Mouse (Mus musculus) embryonic facial prominence, embryonic 14.5 days (tissue): ENCODE data around the gene 0610040J01Rik. TPM values are rescaled to one million over a fixed set of nuclear protein-coding genes. Genes with fewer than 3 reads are reported as not detected.

Experiments
- ATAC-seq: fragments of 200-750 bp; cut with Nextera tagmentation; 2 replicates; pipeline ENCODE4 v1.8.0; 2017; ENCODE audit warnings: low read depth, moderate number of reproducible peaks, moderate TSS enrichment
- DNase-seq: peaks from one replicate; pipeline ENCODE4 v3.0.0-alpha.2; 2015; ENCODE audit warnings: low spot score
- H3K27ac ChIP-seq: fragments of 300-500 bp; sonication (generic); replicated peaks from 2 replicates; pipeline ENCODE4 v1.5.1; 2014; ENCODE audit warnings: low read depth, mild to moderate bottlenecking, low read length, moderate library complexity
- H3K27me3 ChIP-seq: fragments of 300-500 bp; sonication (generic); replicated peaks from 2 replicates; pipeline ENCODE4 v1.6.1; 2014; ENCODE audit warnings: low read length; ENCODE audit not compliant: control insufficient read depth, insufficient read depth
- H3K36me3 ChIP-seq: fragments of 300-500 bp; sonication (generic); 2 replicates; pipeline ENCODE4 v1.6.1; 2014; ENCODE audit warnings: low read length, mixed read lengths; ENCODE audit not compliant: control insufficient read depth, insufficient read depth
- H3K4me1 ChIP-seq: fragments of 300-500 bp; sonication (generic); 2 replicates; pipeline ENCODE4 v1.6.1; 2014; ENCODE audit warnings: antibody characterized with exemption, low read length; ENCODE audit not compliant: control insufficient read depth, insufficient read depth
- H3K4me2 ChIP-seq: fragments of 300-500 bp; sonication (generic); 2 replicates; pipeline ENCODE4 v1.6.1; 2014; ENCODE audit warnings: low read depth, mild to moderate bottlenecking, low read length, moderate library complexity, mixed read lengths
- H3K4me3 ChIP-seq: fragments of 300-500 bp; sonication (generic); 2 replicates; pipeline ENCODE4 v1.5.1; 2014; ENCODE audit warnings: low read depth, mild to moderate bottlenecking, low read length
- H3K9ac ChIP-seq: fragments of 300-500 bp; sonication (generic); 2 replicates; pipeline ENCODE4 v1.6.1; 2014; ENCODE audit warnings: low read depth, mild to moderate bottlenecking, low read length, moderate library complexity, mixed read lengths
- H3K9me3 ChIP-seq: fragments of 300-500 bp; sonication (generic); 2 replicates; pipeline ENCODE4 v1.6.1; 2016; ENCODE audit warnings: low read length; ENCODE audit not compliant: control insufficient read depth
- WGBS: fragments of 180-500 bp; shearing (Covaris S2); extraction: QIAGEN DNeasy Blood & Tissue Kit; methylation state at CpG from one replicate; pipeline ENCODE4 v1.1.7; 2014; 5-methylcytosine and 5-hydroxymethylcytosine counted together
- polyA plus RNA-seq: library from polyadenylated mRNA; unstranded; fragments of >200 nt; fragmentation: Nextera tagmentation; extraction: Ambion mirVana; gene quantifications from 2 replicates; pipeline ENCODE4 v1.2.1, GENCODE M21; 2014

0610040J01Rik gene
- polyA plus RNA-seq, 1 experiment from 2014 or later, result 4.4 TPM

GRCm38 (mm10) chr5:63903329-63903728 is 91.2 kb downstream of the 0610040J01Rik start:
- no peak for ATAC-seq
- H3K4me3 ChIP-seq, result no peak overlapping the region
- no peaks in the 10 kb centered on the region for H3K27me3 ChIP-seq
- no peaks in the 10 kb centered on the region for H3K9me3 ChIP-seq
- no peaks in the 10 kb centered on the region for H3K36me3 ChIP-seq
- DNase-seq, result no peak
- WGBS, result 81% methylated on average over 3 of the region's 3 CpGs
- H3K9ac ChIP-seq, result no peak overlapping the region
- no peak overlapping the region for H3K27ac ChIP-seq
- no peak overlapping the region for H3K4me2 ChIP-seq
- H3K4me1 ChIP-seq, result 0 out of 2 replicates have a peak, but pooled peaks cover 2% of the 10 kb centered on the region

DNA sequence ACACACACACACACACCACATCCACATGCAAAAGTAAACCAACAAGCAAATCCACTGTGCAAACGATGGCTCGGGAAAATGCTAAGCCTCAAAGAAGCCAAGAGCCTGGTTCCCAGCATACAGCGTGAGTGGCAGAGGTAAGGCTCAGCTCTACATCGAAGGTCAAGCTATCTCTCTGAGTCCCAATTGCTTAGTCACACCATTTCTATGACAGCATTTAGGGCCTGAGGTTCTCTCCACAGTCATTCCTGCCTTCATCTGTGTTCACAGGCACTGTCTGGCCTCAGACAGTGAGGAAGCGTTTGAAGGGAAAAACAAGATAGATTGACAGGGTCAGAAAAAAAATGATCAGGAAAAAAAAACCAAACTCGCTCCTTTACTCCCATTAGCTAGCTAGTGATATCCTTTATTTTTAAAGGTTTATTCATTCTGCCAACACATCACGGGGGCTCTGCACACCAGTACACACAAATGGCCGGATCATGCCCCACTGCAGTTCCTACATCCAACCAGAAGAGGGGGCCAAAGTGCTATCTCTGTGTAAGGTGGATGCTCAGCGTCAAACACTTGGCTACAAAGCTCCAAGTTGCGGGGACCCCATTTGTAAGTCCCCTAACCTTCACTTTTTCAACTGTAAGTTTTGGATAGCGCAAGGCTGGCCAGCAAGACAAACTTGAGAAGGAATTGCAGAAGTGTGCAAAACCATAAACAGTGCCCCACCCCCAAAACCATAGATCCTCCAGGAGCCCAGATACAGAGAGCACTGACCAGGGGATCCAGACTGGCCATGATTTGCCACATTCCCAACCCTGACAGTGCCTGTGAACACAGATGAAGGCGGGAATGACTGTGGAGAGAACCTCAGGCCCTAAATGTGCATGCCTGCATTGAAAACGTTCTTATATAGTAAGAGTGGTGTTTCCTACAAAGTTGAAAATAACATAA is 94.3 kb downstream of the 0610040J01Rik start:
- no peak overlapping the region for H3K4me2 ChIP-seq
- WGBS, result 39% methylated on average over 13 of the region's 13 CpGs
- no peak overlapping the region for H3K27ac ChIP-seq
- H3K4me3 ChIP-seq, result no peak overlapping the region
- ATAC-seq, result peak; percentile 83; the same call in 1 of the 2 replicates
- no peaks in the 10 kb centered on the region for H3K27me3 ChIP-seq
- 0 out of 2 replicates have a peak, but pooled peaks cover 2% of the 10 kb centered on the region for H3K4me1 ChIP-seq
- peak; percentile 81 for DNase-seq
- H3K9ac ChIP-seq, result no peak overlapping the region
- H3K9me3 ChIP-seq, result no peaks in the 10 kb centered on the region
- H3K36me3 ChIP-seq, result no peaks in the 10 kb centered on the region

- no peak overlapping the region for H3K4me2 ChIP-seq
- no peak overlapping the region for H3K9ac ChIP-seq
- 0 out of 2 replicates have a peak, but pooled peaks cover 2% of the 10 kb centered on the region for H3K4me1 ChIP-seq
- H3K36me3 ChIP-seq, result no peaks in the 10 kb centered on the region
- no peak for ATAC-seq
- no peak for DNase-seq
- H3K27me3 ChIP-seq, result no peaks in the 10 kb centered on the region
- H3K9me3 ChIP-seq, result no peaks in the 10 kb centered on the region
- H3K4me3 ChIP-seq, result no peak overlapping the region
- WGBS, result 35% methylated on average over 4 of the region's 4 CpGs
- H3K27ac ChIP-seq, result no peak overlapping the region
Observed at GRCm38 (mm10) chr5:63907513-63907912, 95.3 kb downstream of the 0610040J01Rik start.

DNA sequence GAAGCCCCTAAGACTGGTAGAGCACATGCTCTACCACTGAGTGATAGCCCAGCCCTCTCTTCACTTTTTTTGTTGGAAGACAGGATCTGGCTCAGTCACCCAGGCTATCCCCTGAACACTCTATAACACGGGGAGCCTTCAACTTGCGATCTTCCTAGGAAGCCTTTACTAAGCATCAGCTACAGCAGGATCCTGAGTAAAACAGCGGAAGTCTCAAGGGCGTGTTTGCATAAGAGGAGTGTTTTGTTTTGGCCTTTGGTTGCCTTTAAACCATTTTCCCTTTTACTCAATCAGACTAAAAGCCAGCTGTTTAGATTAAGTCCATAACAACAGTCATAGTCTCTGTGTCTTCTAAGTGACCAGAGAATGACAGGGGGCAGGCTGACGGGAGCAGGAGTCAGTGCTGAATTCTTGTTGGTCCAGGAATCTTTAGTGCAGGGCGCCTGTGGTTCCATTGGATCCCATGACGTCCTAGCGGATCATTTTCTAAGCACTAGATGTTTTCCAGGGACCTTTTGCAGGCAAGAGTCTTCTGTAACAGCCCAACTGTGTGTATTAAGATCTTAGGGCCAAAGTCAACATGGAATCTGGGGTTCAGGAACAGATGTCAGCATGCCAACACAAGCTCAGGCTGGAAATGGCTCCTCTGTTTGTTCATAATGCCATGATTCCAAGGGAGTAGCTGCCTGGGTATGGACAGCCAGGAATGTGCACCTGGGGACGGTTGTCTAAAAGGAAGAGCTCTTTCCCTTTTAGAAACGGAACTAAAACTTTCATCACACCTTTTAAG is 98.2 kb downstream of the 0610040J01Rik start:
- Histone ChIP-seq H3K27me3 (no peaks in the 10 kb centered on the region), H3K27ac (no peak overlapping the region), H3K36me3 (no peaks in the 10 kb centered on the region), H3K9ac (no peak overlapping the region), H3K9me3 (no peaks in the 10 kb centered on the region), H3K4me1 (0 out of 2 replicates have a peak, but pooled peaks cover 2% of the 10 kb centered on the region), H3K4me2 (no peak overlapping the region), H3K4me3 (no peak overlapping the region)
- WGBS, result 80% methylated on average over 10 of the region's 10 CpGs
- no peak for DNase-seq
- no peak for ATAC-seq

- Histone ChIP-seq H3K9ac (no peak overlapping the region), H3K4me3 (no peak overlapping the region), H3K4me1 (no peaks in the 10 kb centered on the region), H3K36me3 (no peaks in the 10 kb centered on the region), H3K27me3 (no peaks in the 10 kb centered on the region), H3K9me3 (no peaks in the 10 kb centered on the region), H3K4me2 (no peak overlapping the region), H3K27ac (no peak overlapping the region)
- WGBS, result 70% methylated on average over 1 of the region's 1 CpGs
- no peak for ATAC-seq
- no peak for DNase-seq
Observed at GRCm38 (mm10) chr5:63914896-63915295, 102.7 kb downstream of the 0610040J01Rik start.

- WGBS, result 84% methylated on average over 10 of the region's 10 CpGs
- H3K9ac ChIP-seq, result no peak overlapping the region
- H3K27me3 ChIP-seq, result no peaks in the 10 kb centered on the region
- DNase-seq (no peak), ATAC-seq (no peak)
- no peaks in the 10 kb centered on the region for H3K36me3 ChIP-seq
- no peak overlapping the region for H3K27ac ChIP-seq
- no peak overlapping the region for H3K4me2 ChIP-seq
- H3K9me3 ChIP-seq, result no peaks in the 10 kb centered on the region
- H3K4me3 ChIP-seq, result no peak overlapping the region
- H3K4me1 ChIP-seq, result no peaks in the 10 kb centered on the region
Observed at GRCm38 (mm10) chr5:63916457-63917139, 104.4 kb downstream of the 0610040J01Rik start.

GRCm38 (mm10) chr5:63918201-63918600 is 106.0 kb downstream of the 0610040J01Rik start:
- no peaks in the 10 kb centered on the region for H3K27me3 ChIP-seq
- no peak for ATAC-seq
- H3K4me3 ChIP-seq, result no peak overlapping the region
- 63% methylated on average over 4 of the region's 4 CpGs for WGBS
- no peaks in the 10 kb centered on the region for H3K4me1 ChIP-seq
- peak; percentile 18 for DNase-seq
- no peak overlapping the region for H3K27ac ChIP-seq
- H3K4me2 ChIP-seq, result no peak overlapping the region
- H3K36me3 ChIP-seq, result 0 out of 2 replicates have a peak, but pooled peaks cover 7% of the 10 kb centered on the region
- no peaks in the 10 kb centered on the region for H3K9me3 ChIP-seq
- no peak overlapping the region for H3K9ac ChIP-seq
